Mouse (Mus musculus): Measurements from ENCODE around the gene Pip4p1. TPM values are rescaled to one million over a fixed set of nuclear protein-coding genes. Genes with fewer than 3 reads are reported as not detected.
A peak's percentile ranks its signal among the peaks of the same experiment; 100 is the strongest.
"Not testable (repeated sequence)": the region's sequence is repeated elsewhere in the genome, so short reads cannot be mapped to it uniquely, and the experiment has no call there.

Pip4p1 gene
- polyA plus RNA-seq, 1 experiment from 2014 or later: 71.0 TPM

- no peaks in the 10 kb centered on the region for H3K27me3 ChIP-seq
- TF ChIP-seq CTCF (IDR thresholded peaks at IDR 0.05): no peak
- POLR2A ChIA-PET: no interaction called here
- DNase-seq (ENCODE audit: low read depth, low spot score): no peak
- in situ Hi-C loops (cut with MboI; ENCODE audit: low pct_unique_long_range_greater_than_20kb): no loop called here
- ATAC-seq: no peak
- CTCF ChIA-PET: interaction anchor here (0.9 to 1.5 kb wide), 2 partner anchors 9 to 11 kb away, joined by 3 read pairs; no protein-coding TSS in a partner anchor
Observed at GRCm38 (mm10) chr14:50968216-50968980, 37.7 kb upstream of the Pip4p1 start.

- POLR2A ChIA-PET; CTCF ChIA-PET; in situ Hi-C loops (cut with MboI; ENCODE audit: low pct_unique_long_range_greater_than_20kb); H3K27me3 ChIP-seq; ATAC-seq; DNase-seq (ENCODE audit: low read depth, low spot score): not testable (repeated sequence)
Observed at GRCm38 (mm10) chr14:50958289-50958995, 27.8 kb upstream of the Pip4p1 start.

GRCm38 (mm10) chr14:50957146-50957545 is 26.5 kb upstream of the Pip4p1 start:
- CTCF ChIA-PET; in situ Hi-C loops (cut with MboI; ENCODE audit: low pct_unique_long_range_greater_than_20kb); H3K27me3 ChIP-seq; ATAC-seq; POLR2A ChIA-PET; DNase-seq (ENCODE audit: low read depth, low spot score): not testable (repeated sequence)

- CTCF ChIA-PET; DNase-seq (ENCODE audit: low read depth, low spot score); H3K27me3 ChIP-seq; POLR2A ChIA-PET; in situ Hi-C loops (cut with MboI; ENCODE audit: low pct_unique_long_range_greater_than_20kb): not testable (repeated sequence)
- peak; percentile 39 for ATAC-seq
Observed at GRCm38 (mm10) chr14:50956724-50957123, 26.1 kb upstream of the Pip4p1 start.

GRCm38 (mm10) chr14:50955942-50956508 is 25.4 kb upstream of the Pip4p1 start, which contains the start of gene Pnp2:
TSS of gene Pnp2 (plus strand) at chr14:50955992.
- CTCF ChIA-PET; H3K27me3 ChIP-seq; DNase-seq (ENCODE audit: low read depth, low spot score); in situ Hi-C loops (cut with MboI; ENCODE audit: low pct_unique_long_range_greater_than_20kb); POLR2A ChIA-PET: not testable (repeated sequence)
- peak; percentile 44 for ATAC-seq

GRCm38 (mm10) chr14:50955487-50955886 is 24.8 kb upstream of the Pip4p1 start:
- TF ChIP-seq CTCF (IDR thresholded peaks at IDR 0.05): no peak
- ChIA-PET POLR2A (no interaction called here), CTCF (no interaction called here)
- H3K27me3 ChIP-seq: no peaks in the 10 kb centered on the region
- in situ Hi-C loops (cut with MboI; ENCODE audit: low pct_unique_long_range_greater_than_20kb): no loop called here
- no peak for DNase-seq (ENCODE audit: low read depth, low spot score)
- ATAC-seq: no peak

GRCm38 (mm10) chr14:50945526-50945925 is 14.9 kb upstream of the Pip4p1 start:
- DNase-seq (ENCODE audit: low read depth, low spot score); H3K27me3 ChIP-seq; in situ Hi-C loops (cut with MboI; ENCODE audit: low pct_unique_long_range_greater_than_20kb); CTCF ChIA-PET; POLR2A ChIA-PET; ATAC-seq: not testable (repeated sequence)

- H3K27me3 ChIP-seq; ATAC-seq; CTCF ChIA-PET; POLR2A ChIA-PET; DNase-seq (ENCODE audit: low read depth, low spot score); in situ Hi-C loops (cut with MboI; ENCODE audit: low pct_unique_long_range_greater_than_20kb): not testable (repeated sequence)
Observed at GRCm38 (mm10) chr14:50945081-50945480, 14.4 kb upstream of the Pip4p1 start.

GRCm38 (mm10) chr14:50944668-50945033 is 14.0 kb upstream of the Pip4p1 start:
- CTCF ChIA-PET; H3K27me3 ChIP-seq; POLR2A ChIA-PET; DNase-seq (ENCODE audit: low read depth, low spot score); in situ Hi-C loops (cut with MboI; ENCODE audit: low pct_unique_long_range_greater_than_20kb): not testable (repeated sequence)
- peak; percentile 96 for ATAC-seq
- TF ChIP-seq CTCF (IDR thresholded peaks at IDR 0.05): peak; percentile 54

GRCm38 (mm10) chr14:50943932-50944667 is 13.4 kb upstream of the Pip4p1 start, which contains the start of gene Gm49342:
TSS of gene Gm49342 (plus strand) at chr14:50944517.
- in situ Hi-C loops (cut with MboI; ENCODE audit: low pct_unique_long_range_greater_than_20kb): no loop called here
- CTCF ChIA-PET: no interaction called here
- peak; percentile 61 for TF ChIP-seq CTCF (IDR thresholded peaks at IDR 0.05)
- DNase-seq (ENCODE audit: low read depth, low spot score) (peak; percentile 64), ATAC-seq (peak; percentile 99)
- no peaks in the 10 kb centered on the region for H3K27me3 ChIP-seq
- POLR2A ChIA-PET: no interaction called here
